Mouse (Mus musculus) spleen, embryonic (tissue): ENCODE results near the gene Vmn2r104.

ENCODE experiments used
- CTCF ChIA-PET: fragments of 350-600 bp; sonication (Branson Sonifier 250); formaldehyde crosslinking; loops from one replicate; lab custom pipeline; 2022; lab: Charles Lee

Gene Vmn2r104

GRCm38 (mm10) chr17:20048236-20048635, at the start of gene Vmn2r104:
Gene Vmn2r104, minus strand, starts transcription at chr17:20048336.
- CTCF ChIA-PET = no interaction called here

- CTCF ChIA-PET = no interaction called here
These were observed 26.0 kb upstream of the Vmn2r104 start for GRCm38 (mm10) chr17:20074090-20074489.

- CTCF ChIA-PET = no interaction called here
These were observed 23.7 kb upstream of the Vmn2r104 start for GRCm38 (mm10) chr17:20071656-20072396.
